Mouse (Mus musculus) E14TG2a.4 (cell line): ENCODE data around the gene Elk3.

Experiments used
- H3K27me3 ChIP-seq: 2 replicates; pipeline ENCODE4 v1.6.1; 2014; ENCODE audit warnings: low read length, control low read depth; ENCODE audit not compliant: insufficient read depth
- H3K36me3 ChIP-seq: 2 replicates; pipeline ENCODE4 v1.6.1; 2014; ENCODE audit warnings: low read length, control low read depth; ENCODE audit not compliant: insufficient read depth
- H3K4me1 ChIP-seq: replicated peaks from 2 replicates; pipeline ENCODE4 v1.6.1; 2014; ENCODE audit warnings: low read depth, low read length, control low read depth
- H3K4me3 ChIP-seq: replicated peaks from 2 replicates; pipeline ENCODE4 v1.5.1; 2014; ENCODE audit warnings: mild to moderate bottlenecking, low read length
- H3K9me3 ChIP-seq: 2 replicates; pipeline ENCODE4 v1.6.1; 2014; ENCODE audit warnings: low read length, control low read depth
- CTCF ChIP-seq: conservative IDR thresholded peaks from 2 replicates; pipeline ENCODE4 v1.5.1; 2014; ENCODE audit warnings: low read length
- NANOG ChIP-seq: IDR thresholded peaks from 2 replicates; pipeline ENCODE4 v1.6.1; 2014; ENCODE audit warnings: borderline replicate concordance, low read length, mixed read lengths
- POU5F1 ChIP-seq: IDR thresholded peaks from 2 replicates; pipeline ENCODE4 v1.6.1; 2014; ENCODE audit warnings: low read length, borderline replicate concordance

Gene Elk3

DNA sequence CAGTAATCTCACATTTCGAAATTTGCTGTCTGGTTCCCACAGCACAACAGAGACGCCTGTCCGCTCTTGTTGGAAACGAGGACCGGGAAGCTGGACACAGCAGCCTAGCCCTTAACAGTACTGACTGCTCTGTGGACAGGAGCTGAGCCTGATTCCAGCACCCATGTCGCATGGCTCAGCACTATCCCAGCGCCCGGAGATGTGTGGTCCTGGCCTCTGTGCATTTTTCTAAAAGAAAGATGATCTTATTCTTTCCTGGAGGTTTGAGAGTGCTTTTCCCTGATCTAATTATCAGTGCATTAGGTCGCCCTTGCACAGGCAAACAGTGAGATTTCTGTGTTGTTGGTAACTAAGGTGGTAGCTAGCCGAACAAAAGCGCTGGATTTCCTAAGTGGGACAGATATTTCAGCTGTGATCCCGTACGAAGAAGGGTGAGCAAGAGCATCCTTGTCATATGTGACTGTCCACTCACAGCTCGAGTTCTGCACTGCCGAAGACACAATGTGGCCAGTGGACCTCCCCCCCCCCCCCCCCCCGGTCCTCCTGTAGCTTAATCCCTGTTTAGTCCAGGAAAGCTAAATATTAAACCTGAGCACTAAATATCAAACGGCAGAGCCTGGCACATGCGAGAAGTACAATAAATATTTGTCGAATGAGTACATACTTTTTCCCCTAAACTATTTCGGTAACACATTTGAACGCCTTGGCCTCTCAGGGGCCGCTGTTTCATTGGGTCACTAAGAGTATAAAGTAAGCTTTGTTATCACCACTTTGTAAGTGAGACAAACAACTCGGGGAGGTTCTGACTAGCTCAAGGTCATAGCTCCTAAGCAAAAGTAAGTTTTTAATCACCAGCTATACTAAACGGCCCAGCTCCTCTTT, 60.3 kb downstream of the Elk3 start:
- Histone ChIP-seq H3K4me1 (peaks cover 39% of the 10 kb centered on the region), H3K4me3 (no peak overlapping the region), H3K36me3 (peaks cover 19% of the 10 kb centered on the region), H3K9me3 (no peaks in the 10 kb centered on the region), H3K27me3 (no peaks in the 10 kb centered on the region)
- TF ChIP-seq NANOG = no peak

DNA sequence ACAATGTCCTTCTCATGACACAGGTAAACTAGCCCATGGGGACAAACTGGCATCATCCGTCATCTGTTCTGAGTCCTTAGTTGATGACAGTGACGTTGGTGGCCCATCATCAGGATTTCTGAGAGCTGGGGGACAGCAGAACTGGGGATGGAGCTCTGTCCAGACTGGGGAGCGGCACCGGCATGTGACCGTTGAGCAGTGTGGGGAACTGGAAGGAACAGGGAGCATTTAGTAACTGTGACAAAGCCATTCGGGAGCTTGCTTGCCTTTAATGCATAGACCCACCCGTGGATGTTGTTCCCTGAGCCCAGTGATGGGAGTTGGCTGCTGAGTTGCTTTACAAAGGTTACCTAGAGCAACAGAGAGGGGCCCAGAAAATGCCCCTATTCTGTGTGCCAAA, 61.0 kb downstream of the Elk3 start:
- peaks cover 32% of the 10 kb centered on the region for H3K4me1 ChIP-seq
- TF ChIP-seq NANOG (no peak), POU5F1 (no peak)
- no peaks in the 10 kb centered on the region for H3K27me3 ChIP-seq
- H3K4me3 ChIP-seq = no peak overlapping the region
- peaks cover 23% of the 10 kb centered on the region for H3K36me3 ChIP-seq
- no peaks in the 10 kb centered on the region for H3K9me3 ChIP-seq

DNA sequence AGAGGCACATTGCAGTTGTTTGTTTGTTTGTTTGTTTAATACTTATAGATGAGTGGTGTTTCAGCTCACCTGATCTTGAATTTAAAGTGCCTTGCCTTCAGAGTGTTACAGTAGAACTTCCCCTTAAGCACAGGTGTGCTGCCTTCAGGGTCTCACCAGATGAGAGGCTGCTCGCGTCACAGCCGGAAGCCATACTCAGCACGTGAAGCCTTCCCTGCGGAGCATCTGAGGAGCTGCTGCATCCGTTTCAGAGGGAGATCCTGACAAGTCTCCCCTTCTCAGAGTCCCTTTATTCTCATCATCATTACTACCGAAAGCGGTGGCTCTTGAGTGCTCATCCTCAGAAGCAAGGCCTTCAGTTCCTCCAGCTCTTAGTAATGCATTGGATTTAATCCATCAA, 62.5 kb downstream of the Elk3 start:
- H3K27me3 ChIP-seq = no peaks in the 10 kb centered on the region
- TF ChIP-seq NANOG (no peak), POU5F1 (no peak), CTCF (no peak)
- H3K9me3 ChIP-seq = no peaks in the 10 kb centered on the region
- peaks cover 32% of the 10 kb centered on the region for H3K36me3 ChIP-seq
- H3K4me3 ChIP-seq = no peak overlapping the region
- H3K4me1 ChIP-seq = peaks cover 40% of the 10 kb centered on the region

GRCm38 (mm10) chr10:93247902-93248301, 63.0 kb downstream of the Elk3 start:
- peaks cover 28% of the 10 kb centered on the region for H3K36me3 ChIP-seq
- H3K9me3 ChIP-seq = no peaks in the 10 kb centered on the region
- no peaks in the 10 kb centered on the region for H3K27me3 ChIP-seq
- H3K4me3 ChIP-seq = no peak overlapping the region
- TF ChIP-seq POU5F1 = no peak
- no peak for TF ChIP-seq NANOG
- TF ChIP-seq CTCF = no peak
- H3K4me1 ChIP-seq = peaks cover 45% of the 10 kb centered on the region

GRCm38 (mm10) chr10:93247422-93247821, 63.5 kb downstream of the Elk3 start:
- H3K4me3 ChIP-seq = no peak overlapping the region
- TF ChIP-seq CTCF (no peak), POU5F1 (no peak), NANOG (no peak)
- H3K9me3 ChIP-seq = no peaks in the 10 kb centered on the region
- H3K36me3 ChIP-seq = peaks cover 28% of the 10 kb centered on the region
- H3K4me1 ChIP-seq = peaks cover 50% of the 10 kb centered on the region
- H3K27me3 ChIP-seq = no peaks in the 10 kb centered on the region

DNA sequence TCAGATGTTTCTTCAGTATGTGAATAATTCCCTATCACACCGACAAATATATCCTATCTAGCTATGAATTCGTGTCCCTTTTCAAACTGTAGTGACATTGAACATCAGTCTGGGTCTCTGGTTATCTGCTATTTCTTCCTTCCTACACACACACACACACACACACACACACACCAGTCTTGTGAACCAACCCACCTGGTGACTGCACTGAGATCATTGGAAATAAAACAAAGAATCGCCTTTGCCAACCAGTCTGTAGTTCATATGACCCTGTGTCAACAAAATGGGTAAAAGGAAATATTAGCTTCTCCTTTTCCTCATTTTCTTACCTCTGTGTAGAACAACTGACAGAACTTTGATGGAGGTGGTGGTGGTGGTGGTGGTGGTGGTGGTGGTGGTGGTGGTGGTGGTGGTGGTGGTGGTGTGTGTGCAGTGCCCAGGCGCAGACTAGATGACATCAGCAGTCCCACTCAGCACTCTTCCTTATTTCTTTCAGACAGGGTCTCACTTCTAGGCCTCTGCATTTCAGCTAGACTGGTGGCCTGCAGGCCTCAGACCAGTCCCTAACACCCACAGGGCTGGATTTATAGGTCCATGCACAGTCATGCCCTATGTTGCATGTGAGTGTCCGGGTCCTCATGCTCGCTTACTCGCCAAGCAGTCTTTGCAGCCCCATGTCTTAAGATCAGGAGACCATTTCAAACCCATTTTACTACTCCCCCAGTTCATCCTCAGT, 64.6 kb downstream of the Elk3 start:
- Histone ChIP-seq H3K27me3 (no peaks in the 10 kb centered on the region), H3K4me1 (peaks cover 57% of the 10 kb centered on the region), H3K4me3 (no peak overlapping the region), H3K9me3 (no peaks in the 10 kb centered on the region), H3K36me3 (peaks cover 30% of the 10 kb centered on the region)
- TF ChIP-seq CTCF = no peak
- no peak for TF ChIP-seq POU5F1
- TF ChIP-seq NANOG = no peak

GRCm38 (mm10) chr10:93244209-93244705, 66.7 kb downstream of the Elk3 start:
- no peak for TF ChIP-seq CTCF
- TF ChIP-seq NANOG = no peak
- TF ChIP-seq POU5F1 = no peak

DNA sequence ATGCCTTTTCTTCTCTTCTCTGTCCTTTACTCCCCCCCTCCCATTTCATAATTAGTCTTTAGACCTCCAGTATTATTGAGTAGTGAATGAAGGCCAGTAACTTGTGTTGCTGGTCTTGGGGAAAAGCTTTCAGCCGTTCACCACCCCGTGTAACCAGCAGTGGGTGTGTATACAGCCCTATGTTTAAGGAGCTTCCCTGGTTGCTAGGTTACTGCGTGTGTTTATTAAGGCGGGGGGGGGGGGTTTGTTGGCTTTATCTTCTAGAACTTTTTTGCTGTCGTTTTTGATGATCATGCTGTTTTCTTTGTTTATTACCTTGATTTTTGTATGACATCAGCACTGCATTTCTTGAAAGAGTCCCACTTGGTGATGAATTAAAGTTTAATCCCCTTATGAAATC, 68.1 kb downstream of the Elk3 start:
- Histone ChIP-seq H3K4me1 (peaks cover 64% of the 10 kb centered on the region), H3K27me3 (no peaks in the 10 kb centered on the region), H3K9me3 (no peaks in the 10 kb centered on the region), H3K36me3 (peaks cover 50% of the 10 kb centered on the region), H3K4me3 (no peak overlapping the region)
- TF ChIP-seq POU5F1 (no peak), NANOG (no peak), CTCF (no peak)

More at GRCm38 (mm10) chr10:93244209-93244705, 66.7 kb downstream of the Elk3 start:
- Histone ChIP-seq H3K9me3 (no peaks in the 10 kb centered on the region), H3K27me3 (no peaks in the 10 kb centered on the region), H3K36me3 (peaks cover 46% of the 10 kb centered on the region), H3K4me1 (peaks cover 63% of the 10 kb centered on the region), H3K4me3 (no peak overlapping the region)
